Mouse (Mus musculus) embryonic facial prominence, embryonic 14.5 days (tissue): ENCODE measurements at regions not wholly inside any gene's neighbourhood (a gene's known extent, or its start where the extent isn't known, plus 50 kb on each side); places are given as distances from the start of the nearest gene placed in this dataset.

Source experiments
- ATAC-seq: fragments of 200-750 bp; cut with Nextera tagmentation; 2 replicates; pipeline ENCODE4 v1.8.0; 2017; ENCODE audit warnings: low read depth, moderate number of reproducible peaks, moderate TSS enrichment
- DNase-seq: peaks from one replicate; pipeline ENCODE4 v3.0.0-alpha.2; 2015; ENCODE audit warnings: low spot score
- H3K27ac ChIP-seq: fragments of 300-500 bp; sonication (generic); replicated peaks from 2 replicates; pipeline ENCODE4 v1.5.1; 2014; ENCODE audit warnings: low read depth, mild to moderate bottlenecking, low read length, moderate library complexity
- H3K27me3 ChIP-seq: fragments of 300-500 bp; sonication (generic); replicated peaks from 2 replicates; pipeline ENCODE4 v1.6.1; 2014; ENCODE audit warnings: low read length; ENCODE audit not compliant: control insufficient read depth, insufficient read depth
- H3K36me3 ChIP-seq: fragments of 300-500 bp; sonication (generic); 2 replicates; pipeline ENCODE4 v1.6.1; 2014; ENCODE audit warnings: low read length, mixed read lengths; ENCODE audit not compliant: control insufficient read depth, insufficient read depth
- H3K4me1 ChIP-seq: fragments of 300-500 bp; sonication (generic); 2 replicates; pipeline ENCODE4 v1.6.1; 2014; ENCODE audit warnings: antibody characterized with exemption, low read length; ENCODE audit not compliant: control insufficient read depth, insufficient read depth
- H3K4me2 ChIP-seq: fragments of 300-500 bp; sonication (generic); 2 replicates; pipeline ENCODE4 v1.6.1; 2014; ENCODE audit warnings: low read depth, mild to moderate bottlenecking, low read length, moderate library complexity, mixed read lengths
- H3K4me3 ChIP-seq: fragments of 300-500 bp; sonication (generic); 2 replicates; pipeline ENCODE4 v1.5.1; 2014; ENCODE audit warnings: low read depth, mild to moderate bottlenecking, low read length
- H3K9ac ChIP-seq: fragments of 300-500 bp; sonication (generic); 2 replicates; pipeline ENCODE4 v1.6.1; 2014; ENCODE audit warnings: low read depth, mild to moderate bottlenecking, low read length, moderate library complexity, mixed read lengths
- H3K9me3 ChIP-seq: fragments of 300-500 bp; sonication (generic); 2 replicates; pipeline ENCODE4 v1.6.1; 2016; ENCODE audit warnings: low read length; ENCODE audit not compliant: control insufficient read depth
- whole genome bisulfite sequencing: fragments of 180-500 bp; shearing (Covaris S2); extraction: QIAGEN DNeasy Blood & Tissue Kit; methylation state at CpG from one replicate; pipeline ENCODE4 v1.1.7; 2014; 5-methylcytosine and 5-hydroxymethylcytosine counted together

DNA sequence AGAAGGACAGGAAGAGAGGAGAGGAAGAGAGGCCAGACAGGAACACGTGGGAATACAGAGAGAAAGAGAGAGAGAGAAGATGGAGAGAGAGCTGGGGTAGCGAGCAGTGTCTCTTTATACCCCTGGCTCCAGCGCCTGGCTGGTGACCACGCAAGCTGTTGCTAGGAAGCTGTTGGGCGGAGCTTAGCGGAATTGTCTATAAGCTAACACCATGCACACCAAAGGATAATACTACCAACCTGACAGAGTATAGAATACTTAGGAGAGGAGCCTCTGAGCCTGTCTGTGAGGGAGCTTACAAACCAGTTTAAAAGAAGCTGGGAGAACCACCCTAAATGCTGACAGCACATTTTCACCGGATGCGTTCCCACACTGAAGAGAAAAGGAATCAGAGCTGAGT lies 100.2 kb upstream of the Kctd3 start:
- no peaks in the 10 kb centered on the region for H3K27me3 ChIP-seq
- DNase-seq (no peak), ATAC-seq (no peak)
- no peaks in the 10 kb centered on the region for H3K9me3 ChIP-seq
- H3K9ac ChIP-seq = no peak overlapping the region
- no peaks in the 10 kb centered on the region for H3K4me1 ChIP-seq
- H3K27ac ChIP-seq = no peak overlapping the region
- H3K4me3 ChIP-seq = no peak overlapping the region
- H3K36me3 ChIP-seq = no peaks in the 10 kb centered on the region
- 65% methylated on average over 7 of the region's 8 CpGs for whole genome bisulfite sequencing
- H3K4me2 ChIP-seq = no peak overlapping the region

- Histone ChIP-seq H3K4me1 (no peaks in the 10 kb centered on the region), H3K27me3 (no peaks in the 10 kb centered on the region), H3K4me3 (no peak overlapping the region), H3K9me3 (no peaks in the 10 kb centered on the region), H3K4me2 (no peak overlapping the region), H3K27ac (no peak overlapping the region), H3K9ac (no peak overlapping the region), H3K36me3 (no peaks in the 10 kb centered on the region)
- ATAC-seq (no peak), DNase-seq (no peak)
- 87% methylated on average over 3 of the region's 3 CpGs for WGBS
These were observed 99.5 kb upstream of the Kctd3 start for GRCm38 (mm10) chr1:189107156-189107555.

DNA sequence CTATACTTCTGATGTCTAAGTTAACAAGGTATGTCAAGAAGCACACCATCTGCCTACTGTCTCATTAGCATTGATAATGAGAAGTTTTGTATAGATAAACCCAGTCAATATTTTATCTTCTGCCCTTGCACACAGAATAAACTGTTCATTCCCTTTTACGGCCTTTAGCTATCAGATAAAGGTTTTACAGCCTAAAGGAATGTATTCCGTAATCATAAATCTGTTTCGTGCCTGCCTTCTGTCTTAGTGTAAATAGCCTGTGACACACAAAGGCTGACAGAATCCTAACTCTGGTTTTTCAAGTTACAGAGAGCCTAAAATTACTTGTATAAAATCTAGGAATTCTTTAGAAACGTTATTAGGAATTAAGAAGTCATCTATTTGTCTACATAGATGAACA lies 97.6 kb upstream of the Kctd3 start:
- WGBS = 74% methylated on average over 4 of the region's 4 CpGs
- H3K36me3 ChIP-seq = no peaks in the 10 kb centered on the region
- ATAC-seq = no peak
- no peaks in the 10 kb centered on the region for H3K4me1 ChIP-seq
- DNase-seq = no peak
- no peak overlapping the region for H3K27ac ChIP-seq
- no peaks in the 10 kb centered on the region for H3K27me3 ChIP-seq
- no peak overlapping the region for H3K4me2 ChIP-seq
- H3K9me3 ChIP-seq = no peaks in the 10 kb centered on the region
- no peak overlapping the region for H3K4me3 ChIP-seq
- H3K9ac ChIP-seq = no peak overlapping the region

DNA sequence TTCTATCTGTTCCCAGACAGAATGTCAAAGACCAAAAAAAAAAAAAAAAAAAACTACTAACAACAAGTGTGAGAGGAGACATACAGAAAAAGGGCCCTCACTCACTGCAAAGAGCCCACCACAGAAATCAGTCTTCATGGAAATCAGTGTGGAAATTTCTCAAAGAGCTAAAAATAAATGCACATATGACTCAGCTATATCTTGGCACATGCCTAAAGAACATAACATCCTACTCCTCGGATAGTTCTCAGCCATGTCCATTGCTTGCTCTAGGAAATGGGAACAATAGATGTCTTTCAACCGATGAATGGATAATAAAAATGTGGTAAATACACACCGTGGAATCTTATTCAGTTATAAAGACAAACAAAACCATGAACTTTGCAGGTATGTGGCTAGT lies 95.1 kb upstream of the Kctd3 start:
- no peaks in the 10 kb centered on the region for H3K27me3 ChIP-seq
- no peaks in the 10 kb centered on the region for H3K4me1 ChIP-seq
- WGBS = 67% methylated on average over 3 of the region's 3 CpGs
- H3K27ac ChIP-seq = no peak overlapping the region
- no peaks in the 10 kb centered on the region for H3K9me3 ChIP-seq
- H3K4me3 ChIP-seq = no peak overlapping the region
- ATAC-seq = no peak
- DNase-seq = no peak
- H3K36me3 ChIP-seq = no peaks in the 10 kb centered on the region
- H3K4me2 ChIP-seq = no peak overlapping the region
- H3K9ac ChIP-seq = no peak overlapping the region

DNA sequence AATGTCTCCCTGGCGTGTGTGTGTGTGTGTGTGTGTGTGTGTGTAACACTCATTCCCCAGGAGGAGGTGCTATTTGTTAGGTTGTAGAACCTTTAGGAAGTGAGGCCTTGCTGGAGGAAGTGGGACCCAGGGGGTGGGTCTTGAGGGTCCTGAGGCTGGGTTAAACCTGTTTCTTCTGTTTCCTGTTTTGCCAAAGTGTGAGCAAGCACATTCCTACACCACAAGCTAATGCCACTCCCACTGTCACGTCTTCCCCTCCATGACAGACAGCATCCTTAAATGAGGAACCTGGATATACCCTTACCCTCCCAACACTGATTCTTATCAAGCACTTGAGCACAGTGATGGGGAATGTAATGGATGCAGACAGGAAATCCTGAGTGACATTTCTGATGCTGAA lies 91.5 kb upstream of the Kctd3 start:
- Histone ChIP-seq H3K36me3 (no peaks in the 10 kb centered on the region), H3K4me1 (no peaks in the 10 kb centered on the region), H3K27ac (no peak overlapping the region), H3K4me3 (no peak overlapping the region), H3K9me3 (no peaks in the 10 kb centered on the region), H3K4me2 (no peak overlapping the region), H3K27me3 (no peaks in the 10 kb centered on the region), H3K9ac (no peak overlapping the region)
- 31% methylated on average over 1 of the region's 2 CpGs for WGBS
- ATAC-seq (no peak), DNase-seq (no peak)

DNA sequence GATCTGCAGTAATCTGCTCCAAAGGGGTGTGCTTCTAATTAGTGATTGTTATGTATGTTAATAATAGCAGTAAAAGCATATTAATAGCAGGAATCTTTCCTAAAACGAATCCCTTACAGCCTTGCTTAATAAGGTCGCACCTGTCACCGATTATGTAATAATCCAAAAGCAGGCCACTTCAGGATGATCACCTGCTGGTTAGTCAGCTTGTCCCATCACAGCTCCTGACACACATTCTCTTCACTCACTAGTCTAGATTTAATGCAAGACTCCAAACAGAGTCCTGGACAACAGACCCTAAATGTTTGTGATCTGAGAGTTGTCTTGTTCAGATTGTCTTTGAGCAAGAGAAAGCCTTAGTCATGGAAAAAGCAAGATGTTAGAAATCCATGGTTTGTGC lies 85.2 kb upstream of the Kctd3 start:
- ATAC-seq (no peak), DNase-seq (no peak)
- Histone ChIP-seq H3K4me3 (no peak overlapping the region), H3K36me3 (no peaks in the 10 kb centered on the region), H3K4me2 (no peak overlapping the region), H3K27ac (no peak overlapping the region), H3K9ac (no peak overlapping the region), H3K9me3 (no peaks in the 10 kb centered on the region), H3K27me3 (no peaks in the 10 kb centered on the region), H3K4me1 (no peaks in the 10 kb centered on the region)
- 81% methylated on average over 3 of the region's 3 CpGs for WGBS

- no peak overlapping the region for H3K4me2 ChIP-seq
- no peak for ATAC-seq
- DNase-seq = no peak
- H3K9ac ChIP-seq = no peak overlapping the region
- H3K9me3 ChIP-seq = peaks cover 11% of the 10 kb centered on the region
- no peaks in the 10 kb centered on the region for H3K36me3 ChIP-seq
- no peaks in the 10 kb centered on the region for H3K4me1 ChIP-seq
- no peaks in the 10 kb centered on the region for H3K27me3 ChIP-seq
- no peak overlapping the region for H3K27ac ChIP-seq
- no peak overlapping the region for H3K4me3 ChIP-seq
- 87% methylated on average over 2 of the region's 2 CpGs for WGBS
These were observed 77.6 kb upstream of the Kctd3 start for GRCm38 (mm10) chr1:189085245-189085644.

DNA sequence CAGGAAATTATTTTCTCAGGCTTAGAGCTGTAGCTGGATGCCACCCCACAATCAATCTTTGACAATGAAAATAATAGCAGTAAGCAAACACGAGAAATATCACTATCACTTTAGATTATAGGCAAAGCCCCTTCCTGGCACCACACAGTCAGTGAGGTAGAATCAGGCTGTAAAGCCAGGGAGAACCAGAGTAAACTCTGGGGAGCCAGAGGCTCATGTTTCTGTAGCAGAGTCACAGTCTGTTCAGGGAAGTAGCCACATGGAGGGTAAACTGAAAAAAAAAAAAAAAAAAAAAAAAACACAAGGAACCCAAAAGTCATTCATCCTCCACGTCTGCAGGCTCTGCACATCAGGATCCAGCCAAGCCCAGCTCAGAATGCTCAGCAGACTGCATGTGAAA lies 73.6 kb upstream of the Kctd3 start:
- ATAC-seq = peak; percentile 57; the same call in 1 of the 2 replicates
- WGBS = 46% methylated on average over 2 of the region's 2 CpGs
- Histone ChIP-seq H3K27me3 (no peaks in the 10 kb centered on the region), H3K4me2 (peak overlapping the region; percentile 35; the same call in 1 of the 2 replicates), H3K9me3 (peaks cover 11% of the 10 kb centered on the region), H3K27ac (no peak overlapping the region), H3K4me3 (no peak overlapping the region), H3K36me3 (no peaks in the 10 kb centered on the region), H3K9ac (no peak overlapping the region), H3K4me1 (no peaks in the 10 kb centered on the region)
- no peak for DNase-seq

DNA sequence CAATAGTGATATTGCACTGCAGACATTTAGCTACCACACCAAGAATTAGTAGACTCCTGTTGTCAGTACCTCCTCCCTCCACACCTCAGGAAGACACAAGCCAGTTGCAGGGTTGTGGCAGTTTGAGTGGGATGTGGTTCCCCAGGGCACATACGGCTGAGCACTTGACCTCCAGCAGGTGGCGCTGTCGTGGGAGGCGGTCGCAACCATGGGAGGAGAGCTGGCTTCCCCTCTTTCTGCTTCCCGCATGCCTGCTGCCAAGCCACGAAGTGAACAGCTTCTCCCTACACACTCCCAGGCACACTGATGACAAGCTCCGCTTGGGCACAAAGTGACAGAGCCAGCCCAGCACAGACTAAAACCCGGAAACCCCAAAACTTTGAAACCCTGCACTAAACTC lies 73.2 kb upstream of the Kctd3 start:
- Histone ChIP-seq H3K9me3 (peaks cover 11% of the 10 kb centered on the region), H3K27me3 (no peaks in the 10 kb centered on the region), H3K36me3 (no peaks in the 10 kb centered on the region), H3K4me1 (no peaks in the 10 kb centered on the region), H3K4me2 (peak overlapping the region; percentile 35; the same call in 1 of the 2 replicates), H3K27ac (no peak overlapping the region), H3K4me3 (no peak overlapping the region), H3K9ac (no peak overlapping the region)
- 19% methylated on average over 8 of the region's 9 CpGs for WGBS
- peak; percentile 84 for ATAC-seq
- peak; percentile 67 for DNase-seq
